Mouse (Mus musculus): ENCODE data around the gene Ube3c. TPM values are rescaled to one million over a fixed set of nuclear protein-coding genes. Genes with fewer than 3 reads are reported as not detected.

Gene Ube3c
- 56.7 TPM for polyA plus RNA-seq (2017; shearing (Covaris generic))

GRCm38 (mm10) chr5:29568848-29569377 is at the start of gene Ube3c:
TSS of gene Ube3c (plus strand) at chr5:29569242.

Other genes starting within 250 kb of the Ube3c start
- gene Lmbr1, start 190.9 kb upstream of the Ube3c start, polyA plus RNA-seq (2017; shearing (Covaris generic)) = 2.4 TPM
- 37.0 TPM for gene Nom1, start 134.6 kb upstream of the Ube3c start, polyA plus RNA-seq (2017; shearing (Covaris generic))
- not detected for gene Mnx1, start 90.8 kb upstream of the Ube3c start, polyA plus RNA-seq (2017; shearing (Covaris generic))
- gene Dnajb6, start 166.4 kb downstream of the Ube3c start, polyA plus RNA-seq (2017; shearing (Covaris generic)) = 385 TPM
- gene Gm5129, start 166.7 kb downstream of the Ube3c start, polyA plus RNA-seq (2017; shearing (Covaris generic)) = not detected

Data from naive thymus-derived CD4-positive, alpha-beta T cell, adult 5 months (primary cell).